Mouse (Mus musculus): ENCODE results near the gene Uckl1. TPM values are rescaled to one million over a fixed set of nuclear protein-coding genes. Genes with fewer than 3 reads are reported as not detected.

Uckl1 gene
- polyA plus RNA-seq, 1 experiment from 2014 or later: 60.9 TPM

DNA sequence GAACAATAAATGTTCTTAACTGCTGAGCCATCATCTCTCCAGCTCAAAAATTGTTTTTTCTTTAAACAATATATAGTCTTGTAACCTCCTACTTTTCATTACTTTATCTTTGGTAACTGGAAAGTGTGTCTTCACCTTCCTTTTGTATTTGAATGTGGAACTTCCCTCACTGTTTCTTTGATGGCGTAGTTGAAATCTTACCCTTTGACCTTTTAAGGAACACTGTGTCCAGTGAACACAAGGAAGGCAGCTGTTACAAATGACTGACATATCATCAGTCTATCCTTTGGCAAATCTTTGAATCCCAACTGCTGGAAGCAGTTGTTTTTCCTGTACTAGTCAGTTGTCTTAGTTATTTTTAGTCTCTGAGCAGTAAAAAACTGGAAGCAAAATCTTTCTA, 55.6 kb downstream of the Uckl1 start:
- WGBS: 92% methylated on average over 1 of the region's 1 CpGs
- Histone ChIP-seq H3K27ac (no peak overlapping the region), H3K9me3 (peaks cover 3% of the 10 kb centered on the region; the same call in 1 of the 2 replicates), H3K9ac (no peak overlapping the region), H3K27me3 (replicated peaks) (no peaks in the 10 kb centered on the region), H3K4me2 (no peak overlapping the region), H3K4me1 (no peaks in the 10 kb centered on the region), H3K36me3 (peaks cover 5% of the 10 kb centered on the region; the same call in 1 of the 2 replicates), H3K4me3 (replicated peaks) (no peak overlapping the region)
- ATAC-seq (ENCODE audit: insufficient read depth, low FRiP score, low read depth): no peak

- Histone ChIP-seq H3K4me1 (peaks cover 11% of the 10 kb centered on the region), H3K4me3 (replicated peaks) (no peak overlapping the region), H3K4me2 (no peak overlapping the region), H3K36me3 (no peaks in the 10 kb centered on the region), H3K27me3 (replicated peaks) (no peaks in the 10 kb centered on the region), H3K9ac (no peak overlapping the region), H3K27ac (no peak overlapping the region; the same call in 1 of the 2 replicates), H3K9me3 (no peaks in the 10 kb centered on the region; the same call in 1 of the 2 replicates)
- WGBS: 60% methylated on average over 5 of the region's 5 CpGs
- ATAC-seq (ENCODE audit: insufficient read depth, low FRiP score, low read depth): peak; percentile 42; the same call in 1 of the 2 replicates
Measured at GRCm38 (mm10) chr2:181525526-181525925, 59.2 kb downstream of the Uckl1 start.

GRCm38 (mm10) chr2:181522811-181523210, 61.9 kb downstream of the Uckl1 start:
- no peak overlapping the region for H3K4me2 ChIP-seq
- ATAC-seq (ENCODE audit: insufficient read depth, low FRiP score, low read depth): no peak
- 67% methylated on average over 5 of the region's 5 CpGs for WGBS
- peaks cover 16% of the 10 kb centered on the region for H3K4me1 ChIP-seq
- H3K27me3 ChIP-seq (replicated peaks): no peaks in the 10 kb centered on the region
- no peak overlapping the region for H3K27ac ChIP-seq
- H3K4me3 ChIP-seq (replicated peaks): no peak overlapping the region
- H3K36me3 ChIP-seq: no peaks in the 10 kb centered on the region
- H3K9ac ChIP-seq: no peak overlapping the region
- H3K9me3 ChIP-seq: no peaks in the 10 kb centered on the region

- H3K27me3 ChIP-seq (replicated peaks): no peaks in the 10 kb centered on the region
Measured at GRCm38 (mm10) chr2:181521491-181521890, 63.2 kb downstream of the Uckl1 start.

GRCm38 (mm10) chr2:181520936-181521227, 63.8 kb downstream of the Uckl1 start:
- no peaks in the 10 kb centered on the region for H3K9me3 ChIP-seq
- peak overlapping the region; percentile 99 for H3K27ac ChIP-seq
- peak overlapping the region; percentile 95 for H3K4me3 ChIP-seq (replicated peaks)
- ATAC-seq (ENCODE audit: insufficient read depth, low FRiP score, low read depth): no peak
- peak overlapping the region; percentile 57 for H3K4me2 ChIP-seq
- H3K4me1 ChIP-seq: peaks cover 16% of the 10 kb centered on the region
- H3K27me3 ChIP-seq (replicated peaks): no peaks in the 10 kb centered on the region
- under 1% methylated on average over 17 of the region's 17 CpGs for WGBS
- peak overlapping the region; percentile 99 for H3K9ac ChIP-seq
- H3K36me3 ChIP-seq: peaks cover 16% of the 10 kb centered on the region

More at GRCm38 (mm10) chr2:181521491-181521890, 63.2 kb downstream of the Uckl1 start:
- 42% methylated on average over 10 of the region's 10 CpGs for WGBS
- Histone ChIP-seq H3K9me3 (no peaks in the 10 kb centered on the region), H3K4me2 (peak overlapping the region; percentile 57), H3K27ac (no peak overlapping the region), H3K9ac (peak overlapping the region; percentile 16; the same call in 1 of the 2 replicates), H3K36me3 (peaks cover 11% of the 10 kb centered on the region), H3K4me1 (peaks cover 16% of the 10 kb centered on the region), H3K4me3 (replicated peaks) (peak overlapping the region; percentile 95)
- ATAC-seq (ENCODE audit: insufficient read depth, low FRiP score, low read depth): no peak

- peaks cover 16% of the 10 kb centered on the region for H3K4me1 ChIP-seq
- peak; percentile 98 for ATAC-seq (ENCODE audit: insufficient read depth, low FRiP score, low read depth)
- no peaks in the 10 kb centered on the region for H3K9me3 ChIP-seq
- WGBS: under 1% methylated on average over 74 of the region's 74 CpGs
- H3K27me3 ChIP-seq (replicated peaks): no peaks in the 10 kb centered on the region
- peak within 1 kb of the TSS; percentile 99 for H3K27ac ChIP-seq
- peak within 1 kb of the TSS; percentile 99 for H3K9ac ChIP-seq
- H3K36me3 ChIP-seq: peaks cover 17% of the 10 kb centered on the region
- H3K4me3 ChIP-seq (replicated peaks): peak within 1 kb of the TSS; percentile 95
- peak within 1 kb of the TSS; percentile 57 for H3K4me2 ChIP-seq
Measured at GRCm38 (mm10) chr2:181520118-181520935, 64.4 kb downstream of the Uckl1 start, which contains the start of gene Dnajc5. Dnajc5 (plus strand) TSS chr2:181520485.

- peaks cover 16% of the 10 kb centered on the region for H3K4me1 ChIP-seq
- 63% methylated on average over 3 of the region's 3 CpGs for WGBS
- H3K27ac ChIP-seq: peak overlapping the region; percentile 99
- H3K4me2 ChIP-seq: peak overlapping the region; percentile 57
- peaks cover 23% of the 10 kb centered on the region for H3K36me3 ChIP-seq
- H3K9ac ChIP-seq: no peak overlapping the region
- ATAC-seq (ENCODE audit: insufficient read depth, low FRiP score, low read depth): no peak
- no peaks in the 10 kb centered on the region for H3K27me3 ChIP-seq (replicated peaks)
- peak overlapping the region; percentile 95 for H3K4me3 ChIP-seq (replicated peaks)
- no peaks in the 10 kb centered on the region for H3K9me3 ChIP-seq
Measured at GRCm38 (mm10) chr2:181519201-181519600, 65.5 kb downstream of the Uckl1 start.

Small RNA genes lying within 50 kb of the gene (microRNA-seq; reads per million reads assigned to microRNA genes)
- not detected for gene Mir7006

Other genes starting within 250 kb of the Uckl1 start
- 36.2 and 38.5 TPM in 2 replicates for gene Zgpat, start 220.0 kb downstream of the Uckl1 start, polyA plus RNA-seq (2015; fragmentation: Nextera tagmentation; extraction: Ambion mirVana)
- gene Arfrp1, start 219.5 kb downstream of the Uckl1 start, polyA plus RNA-seq (2015; fragmentation: Nextera tagmentation; extraction: Ambion mirVana): 58.6 and 62.4 TPM in 2 replicates
- 18.2 and 20.2 TPM in 2 replicates for gene Lime1, start 204.8 kb downstream of the Uckl1 start, polyA plus RNA-seq (2015; fragmentation: Nextera tagmentation; extraction: Ambion mirVana)
- gene Zbtb46, start 125.5 kb downstream of the Uckl1 start, polyA plus RNA-seq (2015; fragmentation: Nextera tagmentation; extraction: Ambion mirVana): 9.7 and 10.0 TPM in 2 replicates
- 0.17 and 0.23 TPM in 2 replicates for gene Abhd16b, start 91.7 kb downstream of the Uckl1 start, polyA plus RNA-seq (2015; fragmentation: Nextera tagmentation; extraction: Ambion mirVana)
- 136 and 140 TPM in 2 replicates for gene Tpd52l2, start 87.8 kb downstream of the Uckl1 start, polyA plus RNA-seq (2015; fragmentation: Nextera tagmentation; extraction: Ambion mirVana)
- 76.4 and 82.1 TPM in 2 replicates for gene Dnajc5, start 64.4 kb downstream of the Uckl1 start, polyA plus RNA-seq (2015; fragmentation: Nextera tagmentation; extraction: Ambion mirVana)
- gene Prpf6, start 7.0 kb upstream of the Uckl1 start, polyA plus RNA-seq (2015; fragmentation: Nextera tagmentation; extraction: Ambion mirVana): 52.7 and 56.6 TPM in 2 replicates
- gene Zfp512b, start 7.9 kb upstream of the Uckl1 start, polyA plus RNA-seq (2015; fragmentation: Nextera tagmentation; extraction: Ambion mirVana): 48.5 and 50.8 TPM in 2 replicates
- 25.0 and 26.9 TPM in 2 replicates for gene Samd10, start 14.3 kb upstream of the Uckl1 start, polyA plus RNA-seq (2015; fragmentation: Nextera tagmentation; extraction: Ambion mirVana)
- 0.36 and 1.2 TPM in 2 replicates for gene Gm29797, start 72.1 kb upstream of the Uckl1 start, polyA plus RNA-seq (2015; fragmentation: Nextera tagmentation; extraction: Ambion mirVana)
- gene Sox18, start 86.7 kb upstream of the Uckl1 start, polyA plus RNA-seq (2015; fragmentation: Nextera tagmentation; extraction: Ambion mirVana): 28.7 and 32.0 TPM in 2 replicates
- gene Tcea2, start 95.4 kb upstream of the Uckl1 start, polyA plus RNA-seq (2015; fragmentation: Nextera tagmentation; extraction: Ambion mirVana): 21.5 and 24.2 TPM in 2 replicates
- 51.7 and 53.3 TPM in 2 replicates for gene Rgs19, start 109.1 kb upstream of the Uckl1 start, polyA plus RNA-seq (2015; fragmentation: Nextera tagmentation; extraction: Ambion mirVana)
- not detected in 2 replicates for gene Lkaaear1, start 113.5 kb upstream of the Uckl1 start, polyA plus RNA-seq (2015; fragmentation: Nextera tagmentation; extraction: Ambion mirVana)
- gene Oprl1, start 130.1 kb upstream of the Uckl1 start, polyA plus RNA-seq (2015; fragmentation: Nextera tagmentation; extraction: Ambion mirVana): 1.3 and 2.3 TPM in 2 replicates
- 2.4 and 2.9 TPM in 2 replicates for gene Myt1, start 178.4 kb upstream of the Uckl1 start, polyA plus RNA-seq (2015; fragmentation: Nextera tagmentation; extraction: Ambion mirVana)